Mouse (Mus musculus) liver, adult 2 months (tissue): ENCODE measurements around the gene Dnttip1. TPM values are rescaled to one million over a fixed set of nuclear protein-coding genes. Genes with fewer than 3 reads are reported as not detected.

Source experiments
- DNase-seq: peaks from one replicate; pipeline ENCODE4 v3.0.0-alpha.2; 2011; ENCODE audit warnings: low read depth, low spot score; ENCODE audit errors: extremely low read depth
- H3K27ac ChIP-seq: fragments of 200-500 bp; replicated peaks from 2 replicates; pipeline ENCODE4 v1.5.1; 2012; ENCODE audit warnings: low read depth, mild to moderate bottlenecking, control low read depth, inconsistent platforms, low read length; ENCODE audit not compliant: insufficient read depth
- H3K27me3 ChIP-seq: fragments of 200-500 bp; 2 replicates; pipeline ENCODE4 v1.6.1; 2012; ENCODE audit warnings: mild to moderate bottlenecking, moderate library complexity, low read length, inconsistent platforms; ENCODE audit not compliant: control insufficient read depth, insufficient read depth
- H3K36me3 ChIP-seq: fragments of 200-500 bp; 2 replicates; pipeline ENCODE4 v1.6.1; 2012; ENCODE audit warnings: low read length, inconsistent platforms; ENCODE audit not compliant: control insufficient read depth, insufficient read depth
- H3K4me1 ChIP-seq: fragments of 200-500 bp; 2 replicates; pipeline ENCODE4 v1.6.1; 2011; ENCODE audit warnings: low read length; ENCODE audit not compliant: control insufficient read depth, insufficient read depth
- H3K4me3 ChIP-seq: fragments of 200-500 bp; 2 replicates; pipeline ENCODE4 v1.5.1; 2011; ENCODE audit warnings: low read depth, mild to moderate bottlenecking, control low read depth, low read length, moderate library complexity; ENCODE audit not compliant: insufficient read depth
- H3K79me2 ChIP-seq: fragments of 200-500 bp; 2 replicates; pipeline ENCODE4 v1.6.1; 2012; ENCODE audit warnings: inconsistent platforms, mild to moderate bottlenecking, low read length, moderate library complexity; ENCODE audit not compliant: control insufficient read depth, insufficient read depth
- H3K9ac ChIP-seq: fragments of 200-500 bp; 2 replicates; pipeline ENCODE4 v1.6.1; 2012; ENCODE audit warnings: low read depth, mild to moderate bottlenecking, control low read depth, inconsistent platforms, low read length
- CTCF ChIP-seq: fragments of 200-500 bp; IDR thresholded peaks from 2 replicates; pipeline ENCODE4 v1.5.1; 2011; ENCODE audit warnings: low read depth, low read length, control low read depth
- POLR2A ChIP-seq: fragments of 200-500 bp; IDR thresholded peaks from 2 replicates; pipeline ENCODE4 v1.6.1; 2011; ENCODE audit warnings: low read length, control low read depth; ENCODE audit not compliant: insufficient read depth; ENCODE audit errors: extremely low read depth
- WGBS: fragments of 180-500 bp; shearing (Covaris S2); methylation state at CpG from one replicate; pipeline ENCODE4 v1.1.7; 2018; 5-methylcytosine and 5-hydroxymethylcytosine counted together
- polyA plus RNA-seq: library from polyadenylated mRNA; depleted of rRNA; stranded (reverse); fragments of >200 nt; gene quantifications from 2 replicates; pipeline ENCODE4 v1.2.3, GENCODE M21; 2012
- total RNA-seq: library from RNA; depleted of rRNA; stranded (reverse); fragments of >200 nt; gene quantifications from 2 replicates; pipeline ENCODE4 v1.2.3, GENCODE M21; 2014

The Dnttip1 gene
- total and polyA plus RNA-seq, 2 experiments, result 11.8 to 11.9 TPM

- no peak overlapping the region for H3K27ac ChIP-seq
- WGBS, result 91% methylated on average over 3 of the region's 3 CpGs
- TF ChIP-seq CTCF (no peak), POLR2A (no peak)
- DNase-seq, result no peak
- no peaks in the 10 kb centered on the region for H3K79me2 ChIP-seq
- no peaks in the 10 kb centered on the region for H3K4me1 ChIP-seq
- H3K9ac ChIP-seq, result no peak overlapping the region
- no peaks in the 10 kb centered on the region for H3K27me3 ChIP-seq
- H3K4me3 ChIP-seq, result no peak overlapping the region
- H3K36me3 ChIP-seq, result peaks cover 7% of the 10 kb centered on the region; the same call in 1 of the 2 replicates
These were observed 20.1 kb downstream of the Dnttip1 start for GRCm38 (mm10) chr2:164765841-164766240.

DNA sequence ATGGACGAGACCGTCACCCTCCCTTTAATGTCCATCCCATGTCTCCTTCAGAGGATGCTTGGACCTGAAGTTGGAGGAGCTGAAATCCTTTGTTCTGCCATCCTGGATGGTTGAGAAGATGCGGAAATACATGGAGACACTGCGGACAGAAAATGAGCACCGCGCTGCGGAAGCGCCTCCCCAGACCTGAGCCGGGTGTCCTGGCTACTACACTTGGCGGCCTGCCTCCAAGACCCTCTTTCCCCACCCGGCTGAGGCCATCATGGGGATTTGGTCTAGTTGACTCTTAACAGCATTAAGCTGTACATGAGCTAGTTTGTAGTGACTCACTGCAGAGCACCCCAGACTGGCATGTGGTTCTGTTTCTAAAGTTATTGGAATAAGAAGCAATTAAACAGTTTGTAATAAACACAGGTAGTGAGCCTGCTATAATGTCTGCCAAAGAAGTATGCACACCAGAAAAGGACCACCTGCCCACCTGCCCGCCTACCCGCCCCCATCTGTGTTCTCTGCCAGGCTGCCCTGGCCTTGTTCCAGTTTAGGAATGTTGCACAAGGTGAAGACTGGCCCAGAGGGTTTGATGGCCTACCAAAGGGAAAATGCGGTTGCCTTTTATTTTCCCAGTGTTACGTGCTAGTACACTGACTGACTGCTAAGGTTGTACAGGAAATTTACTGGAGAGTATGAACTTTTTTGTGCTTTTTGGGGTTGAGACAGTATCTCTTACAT lies 22.2 kb downstream of the Dnttip1 start:
- no peak overlapping the region for H3K9ac ChIP-seq
- TF ChIP-seq CTCF, result no peak
- TF ChIP-seq POLR2A, result no peak
- H3K4me1 ChIP-seq, result no peaks in the 10 kb centered on the region
- no peak overlapping the region for H3K27ac ChIP-seq
- H3K27me3 ChIP-seq, result no peaks in the 10 kb centered on the region
- H3K79me2 ChIP-seq, result no peaks in the 10 kb centered on the region
- WGBS, result 79% methylated on average over 15 of the region's 15 CpGs
- peaks cover 3% of the 10 kb centered on the region; the same call in 1 of the 2 replicates for H3K36me3 ChIP-seq
- DNase-seq, result peak; percentile 29
- no peak overlapping the region for H3K4me3 ChIP-seq

DNA sequence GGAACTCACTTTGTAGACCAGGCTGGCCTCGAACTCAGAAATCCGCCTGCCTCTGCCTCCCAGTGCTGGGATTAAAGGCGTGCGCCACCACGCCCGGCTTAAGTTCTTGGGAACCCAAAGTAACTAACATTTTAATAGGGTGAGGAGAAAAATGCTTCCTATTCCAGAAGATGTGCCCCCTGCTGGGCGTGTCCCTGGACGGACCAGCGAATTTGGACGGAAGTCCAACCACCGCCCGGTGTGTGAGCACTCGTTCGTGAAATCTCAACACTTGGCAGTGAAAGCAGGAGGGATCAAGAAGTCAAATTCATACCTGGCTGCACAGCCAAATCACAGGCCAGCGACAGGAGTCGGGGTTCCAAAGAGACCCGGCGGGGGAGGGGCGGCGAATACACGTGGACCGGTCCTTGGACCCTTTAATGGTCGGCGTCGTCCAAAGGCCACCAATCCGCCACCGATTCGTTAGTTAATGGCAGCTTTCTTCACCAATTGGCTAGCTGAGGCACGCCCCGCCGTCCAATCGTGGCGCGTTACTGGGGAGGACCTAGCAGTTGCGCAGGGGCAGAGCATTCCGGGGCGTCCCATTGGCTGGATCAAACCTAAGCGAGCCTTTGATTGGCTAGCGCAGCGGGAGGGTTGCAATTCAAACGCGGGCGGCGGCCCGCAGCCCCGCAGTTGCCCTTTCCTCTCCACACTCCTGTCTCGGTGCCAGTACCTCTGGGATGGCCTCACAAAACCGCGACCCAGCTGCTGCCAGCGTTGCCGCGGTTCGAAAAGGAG lies 23.7 kb downstream of the Dnttip1 start, which contains the start of gene Ube2c:
Gene Ube2c, plus strand, starts transcription at position 641 of the 780 bp plus-strand sequence.
- H3K27me3 ChIP-seq, result no peaks in the 10 kb centered on the region
- 2% methylated on average over 53 of the region's 53 CpGs for WGBS
- H3K79me2 ChIP-seq, result no peaks in the 10 kb centered on the region
- peak within 1 kb of the TSS; percentile 53 for H3K9ac ChIP-seq
- TF ChIP-seq CTCF, result peak; percentile 26; the same call in 1 of the 2 replicates
- no peak for TF ChIP-seq POLR2A
- H3K4me3 ChIP-seq, result peak within 1 kb of the TSS; percentile 63
- no peak within 1 kb of the TSS; the same call in 1 of the 2 replicates for H3K27ac ChIP-seq
- DNase-seq, result peak; percentile 93
- H3K36me3 ChIP-seq, result peaks cover 3% of the 10 kb centered on the region; the same call in 1 of the 2 replicates
- no peaks in the 10 kb centered on the region for H3K4me1 ChIP-seq

DNA sequence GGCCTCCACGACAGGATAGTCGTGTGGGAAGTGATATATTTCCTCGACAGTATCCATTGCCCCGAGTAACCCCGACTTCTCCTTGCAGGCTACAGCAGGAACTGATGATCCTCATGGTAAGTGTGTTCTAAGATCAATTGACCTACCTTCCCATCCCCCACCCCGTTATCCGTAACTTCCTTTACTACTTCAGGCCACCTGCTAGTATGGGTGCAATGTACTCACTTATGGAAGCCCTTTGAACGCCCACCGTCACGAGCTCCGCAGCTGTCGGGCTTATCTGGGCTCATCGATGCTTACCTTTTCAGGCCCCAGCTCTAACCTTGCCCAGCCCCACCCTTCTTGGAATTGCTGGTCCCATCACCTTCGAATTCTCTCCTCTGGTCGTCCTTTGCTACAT lies 24.5 kb downstream of the Dnttip1 start:
- peak overlapping the region; percentile 63; the same call in 1 of the 2 replicates for H3K4me3 ChIP-seq
- no peaks in the 10 kb centered on the region for H3K4me1 ChIP-seq
- DNase-seq, result no peak
- H3K79me2 ChIP-seq, result no peaks in the 10 kb centered on the region
- no peaks in the 10 kb centered on the region for H3K27me3 ChIP-seq
- H3K36me3 ChIP-seq, result peaks cover 3% of the 10 kb centered on the region; the same call in 1 of the 2 replicates
- WGBS, result 2% methylated on average over 15 of the region's 15 CpGs
- H3K9ac ChIP-seq, result no peak overlapping the region
- TF ChIP-seq POLR2A (no peak), CTCF (no peak)
- no peak overlapping the region for H3K27ac ChIP-seq

DNA sequence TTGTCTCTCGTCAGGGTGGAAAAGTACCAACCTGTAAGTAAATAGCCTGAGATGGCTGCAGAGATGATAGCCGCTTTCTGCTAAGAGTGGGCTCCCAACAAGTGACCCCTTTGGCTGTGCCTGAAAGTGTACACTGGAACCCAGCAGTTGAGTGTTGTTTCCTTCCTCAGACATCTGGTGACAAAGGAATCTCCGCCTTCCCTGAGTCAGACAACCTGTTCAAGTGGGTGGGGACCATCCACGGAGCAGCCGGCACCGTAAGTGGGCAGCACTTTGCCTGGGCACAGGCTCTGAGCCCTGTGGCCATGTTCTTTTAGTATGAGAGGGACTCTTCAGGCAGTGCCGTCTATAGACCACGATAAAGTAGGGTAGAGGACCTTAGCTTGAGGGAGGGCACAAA lies 25.3 kb downstream of the Dnttip1 start:
- Histone ChIP-seq H3K4me3 (no peak overlapping the region), H3K79me2 (no peaks in the 10 kb centered on the region), H3K27me3 (no peaks in the 10 kb centered on the region), H3K4me1 (no peaks in the 10 kb centered on the region), H3K27ac (no peak overlapping the region), H3K9ac (no peak overlapping the region), H3K36me3 (no peaks in the 10 kb centered on the region)
- TF ChIP-seq CTCF (no peak), POLR2A (no peak)
- WGBS, result 77% methylated on average over 8 of the region's 8 CpGs
- no peak for DNase-seq
